Mouse (Mus musculus): ENCODE data around the gene Yy1. TPM values are rescaled to one million over a fixed set of nuclear protein-coding genes. Genes with fewer than 3 reads are reported as not detected.

Yy1 gene
- total RNA-seq (2021) = 10 to 100 TPM; 24.2 to 24.8 TPM
- long read RNA-seq, experiment 1, full-length matches to known transcripts = 5 of 9 reads
- long read RNA-seq, experiment 1, partial matches to known transcripts = 1 of 9 reads
- long read RNA-seq, experiment 1, other reads (novel, unspliced or antisense) = 3 of 9 reads
- long read RNA-seq, experiment 2, full-length matches to known transcripts = 10 of 15 reads
- long read RNA-seq, experiment 2, partial matches to known transcripts = 0 of 15 reads
- long read RNA-seq, experiment 2, other reads (novel, unspliced or antisense) = 5 of 15 reads

GRCm38 (mm10) chr12:108792546-108793452 lies at the start of gene Yy1:
Gene Yy1 (plus strand): TSS chr12:108792973.
- intact Hi-C loops (cut with DNase I; ENCODE audit: low total_unique reads) = loop anchor here (5.0 kb wide), 1 partner anchor 100 kb away; the partner anchor contains the start of genes Wars and Wdr25

GRCm38 (mm10) chr12:108745990-108746389 lies 46.8 kb upstream of the Yy1 start:
- DNase-seq = no peak
- intact Hi-C loops (cut with DNase I; ENCODE audit: low total_unique reads) = no loop called here

More at GRCm38 (mm10) chr12:108792546-108793452, at the start of gene Yy1:
- DNase-seq = peak; percentile 99

- intact Hi-C loops (cut with DNase I; ENCODE audit: low total_unique reads) = no loop called here
- DNase-seq = no peak
Observed at GRCm38 (mm10) chr12:108749019-108749418, 43.8 kb upstream of the Yy1 start.

DNA sequence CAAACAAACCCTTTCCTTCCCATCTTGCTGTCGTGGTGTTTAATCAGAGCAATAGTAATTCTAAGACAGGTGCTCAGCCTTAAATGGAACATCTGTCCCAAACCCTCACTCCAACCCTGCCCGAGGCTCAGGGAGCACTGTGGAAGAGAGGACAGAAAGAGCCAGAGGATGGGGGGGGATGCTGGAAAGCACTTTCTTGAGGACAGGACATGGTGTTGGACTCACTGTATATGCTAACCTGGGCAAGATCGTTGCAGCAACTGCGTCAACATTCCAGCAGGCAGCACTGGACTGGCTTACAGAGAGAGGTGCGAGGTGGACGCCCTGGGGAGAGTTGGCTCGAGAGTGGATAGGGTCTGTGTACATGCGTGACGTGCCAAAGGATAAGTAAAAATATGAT lies 43.3 kb upstream of the Yy1 start:
- no peak for DNase-seq
- intact Hi-C loops (cut with DNase I; ENCODE audit: low total_unique reads) = no loop called here

DNA sequence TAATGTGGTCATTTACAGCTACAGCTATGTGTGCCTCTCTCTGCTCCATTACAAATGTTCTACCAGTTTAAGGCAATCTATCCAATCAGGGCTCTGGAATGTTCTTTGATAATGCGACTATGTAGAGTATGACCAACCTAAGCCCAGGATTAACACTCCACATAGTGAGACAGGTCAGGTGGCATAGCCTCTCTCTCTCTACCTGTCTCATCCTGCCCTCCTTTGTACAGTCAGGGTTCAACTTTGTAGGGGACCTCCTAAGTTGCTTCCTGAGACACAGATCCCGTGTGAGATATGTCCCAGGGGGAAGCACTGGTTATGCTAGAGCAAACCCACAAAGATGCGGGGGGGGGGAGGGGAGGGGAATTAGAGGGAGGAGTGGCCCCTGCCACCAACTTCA lies 42.5 kb upstream of the Yy1 start:
- no peak for DNase-seq
- intact Hi-C loops (cut with DNase I; ENCODE audit: low total_unique reads) = no loop called here

GRCm38 (mm10) chr12:108751790-108752189 lies 41.0 kb upstream of the Yy1 start:
- DNase-seq = no peak
- intact Hi-C loops (cut with DNase I; ENCODE audit: low total_unique reads) = no loop called here

GRCm38 (mm10) chr12:108755141-108755540 lies 37.6 kb upstream of the Yy1 start:
- DNase-seq = no peak
- intact Hi-C loops (cut with DNase I; ENCODE audit: low total_unique reads) = no loop called here

DNA sequence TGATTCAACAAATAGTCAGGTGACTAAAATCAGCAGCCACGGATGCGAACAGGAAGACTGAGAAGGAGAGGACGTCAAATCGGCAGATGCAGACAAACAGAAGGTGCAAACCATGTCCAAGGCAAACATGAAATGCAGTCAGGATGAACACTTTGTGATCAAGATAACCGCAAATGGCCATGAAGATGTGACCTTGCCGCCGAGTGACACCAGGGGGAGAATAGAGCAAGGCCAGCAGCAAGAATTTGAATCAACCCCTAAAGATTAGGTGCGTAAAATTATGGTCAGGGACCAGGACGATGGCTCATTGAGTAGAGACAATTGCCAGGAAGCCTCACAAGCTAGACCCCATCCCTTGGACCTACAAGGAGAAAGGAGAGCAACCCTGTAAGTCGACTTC lies 36.2 kb upstream of the Yy1 start:
- intact Hi-C loops (cut with DNase I; ENCODE audit: low total_unique reads) = no loop called here
- no peak for DNase-seq

DNA sequence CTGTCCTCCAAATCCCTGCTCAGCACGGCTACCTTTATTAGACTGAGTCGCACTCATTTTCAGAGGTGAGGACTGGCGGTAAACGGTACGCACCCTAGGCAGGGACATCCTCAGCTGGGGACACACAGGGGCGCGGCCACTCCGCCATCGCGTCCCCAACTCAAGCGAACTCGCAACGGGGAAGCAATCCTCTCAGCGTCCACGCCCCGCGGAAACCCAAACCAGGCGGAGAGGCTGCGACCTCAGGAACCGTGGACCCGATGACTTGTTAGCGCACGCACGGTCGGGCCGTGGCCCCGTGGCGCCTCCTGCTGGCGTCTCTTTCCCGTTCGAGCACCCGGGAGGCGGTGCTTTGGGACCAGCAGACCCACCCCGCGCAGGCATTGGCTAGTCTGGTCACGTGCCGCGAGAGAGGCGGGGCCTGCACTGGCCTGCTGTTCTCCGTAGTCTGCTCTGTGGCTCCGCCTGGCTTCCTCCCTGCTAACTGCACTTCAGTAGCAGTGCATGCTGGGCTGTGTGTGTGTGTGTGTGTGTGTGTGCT lies 35.0 kb upstream of the Yy1 start:
- intact Hi-C loops (cut with DNase I; ENCODE audit: low total_unique reads) = loop anchor here (2.0 kb wide), 1 partner anchor 141 kb away; no protein-coding TSS in a partner anchor
- DNase-seq = peak; percentile 100

DNA sequence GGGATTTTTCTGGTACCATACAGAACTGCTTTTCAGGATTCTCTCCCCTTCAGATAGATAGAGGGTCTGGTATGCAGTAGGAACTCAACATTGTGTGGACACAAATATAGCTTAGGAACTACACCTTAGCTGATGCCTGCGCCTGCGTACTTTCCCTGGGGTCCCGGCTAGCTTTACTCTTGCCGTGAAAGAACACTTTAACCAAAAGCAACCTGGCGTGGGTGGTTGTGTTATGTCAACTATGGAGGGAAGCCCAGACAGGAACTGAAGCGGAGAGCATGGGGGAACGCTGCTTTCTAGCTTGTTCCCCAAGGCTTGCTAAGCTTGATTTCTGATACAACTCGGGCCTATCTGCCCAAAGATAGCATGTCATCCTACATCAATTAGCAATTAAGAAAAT lies 34.5 kb upstream of the Yy1 start:
- intact Hi-C loops (cut with DNase I; ENCODE audit: low total_unique reads) = loop anchor here (2.0 kb wide), 1 partner anchor 141 kb away; no protein-coding TSS in a partner anchor
- no peak for DNase-seq

GRCm38 (mm10) chr12:108758682-108759081 lies 34.1 kb upstream of the Yy1 start:
- DNase-seq = no peak
- intact Hi-C loops (cut with DNase I; ENCODE audit: low total_unique reads) = loop anchor here (2.0 kb wide), 1 partner anchor 142 kb away; no protein-coding TSS in a partner anchor

- intact Hi-C loops (cut with DNase I; ENCODE audit: low total_unique reads) = loop anchor here (2.0 kb wide), 1 partner anchor 142 kb away; no protein-coding TSS in a partner anchor
- no peak for DNase-seq
Observed at GRCm38 (mm10) chr12:108759266-108759665, 33.5 kb upstream of the Yy1 start.

GRCm38 (mm10) chr12:108760016-108760415 lies 32.8 kb upstream of the Yy1 start:
- intact Hi-C loops (cut with DNase I; ENCODE audit: low total_unique reads) = no loop called here
- DNase-seq = no peak

DNA sequence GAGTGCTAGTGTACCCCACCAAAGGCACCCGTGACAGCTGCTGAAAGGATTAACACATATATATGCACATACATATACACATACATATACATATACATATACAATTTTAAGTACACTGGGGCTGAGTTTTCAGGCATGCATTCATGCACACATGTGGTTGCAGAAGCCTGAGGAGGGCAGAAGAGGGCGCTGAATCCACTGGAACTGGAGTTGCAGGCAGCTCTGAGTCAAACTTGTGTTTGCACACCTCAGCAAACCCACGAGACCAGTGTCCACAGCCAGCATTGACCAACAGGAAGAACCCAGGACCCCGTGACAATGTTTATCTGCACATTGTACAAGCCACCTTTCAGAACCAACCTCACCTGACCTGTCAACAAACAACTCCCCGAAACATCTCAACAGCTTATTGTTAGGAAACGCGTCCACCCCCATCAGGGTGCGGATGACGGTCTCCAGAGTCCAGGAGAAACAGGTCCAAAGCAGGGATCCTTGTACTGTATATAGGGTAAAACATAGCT lies 32.2 kb upstream of the Yy1 start:
- intact Hi-C loops (cut with DNase I; ENCODE audit: low total_unique reads) = no loop called here
- no peak for DNase-seq

DNA sequence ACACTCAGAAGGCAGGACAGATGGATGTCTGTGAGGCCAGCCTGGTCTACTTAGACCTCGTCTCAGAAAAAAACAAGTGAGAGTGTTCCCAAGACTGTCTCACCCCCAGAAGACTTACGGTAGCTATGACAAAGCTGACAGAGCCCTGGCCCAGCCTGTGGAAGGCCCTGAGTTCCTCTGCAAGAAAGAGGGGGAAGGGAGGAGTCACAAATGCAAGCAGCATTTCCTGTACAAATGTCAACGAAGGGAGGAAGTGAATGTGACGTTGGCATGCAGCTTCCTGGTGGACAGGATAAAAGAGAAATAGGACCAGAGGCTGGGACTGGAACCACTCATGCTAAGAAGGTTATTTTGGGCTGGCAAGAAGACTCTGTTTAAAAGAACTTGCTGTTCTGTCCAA lies 31.6 kb upstream of the Yy1 start:
- intact Hi-C loops (cut with DNase I; ENCODE audit: low total_unique reads) = no loop called here
- no peak for DNase-seq

DNA sequence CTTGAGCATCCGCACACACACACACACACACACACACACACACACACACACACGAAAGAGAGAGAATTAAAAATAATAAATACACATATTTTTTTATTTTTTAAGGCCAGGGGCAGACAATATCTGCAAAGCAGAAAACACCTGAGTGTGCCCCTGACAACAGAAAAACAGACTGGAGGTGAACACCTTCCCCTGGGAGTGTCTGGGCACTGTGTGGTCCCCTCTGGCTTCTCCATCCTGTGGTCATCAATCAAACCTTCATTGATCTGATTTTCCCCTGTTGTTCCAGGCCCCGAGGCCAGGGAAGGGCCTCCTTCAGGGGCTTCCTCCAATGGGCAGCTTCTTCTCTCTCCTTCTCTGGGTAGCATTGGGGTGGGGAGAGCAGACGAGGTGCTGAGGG lies 31.1 kb upstream of the Yy1 start:
- intact Hi-C loops (cut with DNase I; ENCODE audit: low total_unique reads) = no loop called here
- no peak for DNase-seq

DNA sequence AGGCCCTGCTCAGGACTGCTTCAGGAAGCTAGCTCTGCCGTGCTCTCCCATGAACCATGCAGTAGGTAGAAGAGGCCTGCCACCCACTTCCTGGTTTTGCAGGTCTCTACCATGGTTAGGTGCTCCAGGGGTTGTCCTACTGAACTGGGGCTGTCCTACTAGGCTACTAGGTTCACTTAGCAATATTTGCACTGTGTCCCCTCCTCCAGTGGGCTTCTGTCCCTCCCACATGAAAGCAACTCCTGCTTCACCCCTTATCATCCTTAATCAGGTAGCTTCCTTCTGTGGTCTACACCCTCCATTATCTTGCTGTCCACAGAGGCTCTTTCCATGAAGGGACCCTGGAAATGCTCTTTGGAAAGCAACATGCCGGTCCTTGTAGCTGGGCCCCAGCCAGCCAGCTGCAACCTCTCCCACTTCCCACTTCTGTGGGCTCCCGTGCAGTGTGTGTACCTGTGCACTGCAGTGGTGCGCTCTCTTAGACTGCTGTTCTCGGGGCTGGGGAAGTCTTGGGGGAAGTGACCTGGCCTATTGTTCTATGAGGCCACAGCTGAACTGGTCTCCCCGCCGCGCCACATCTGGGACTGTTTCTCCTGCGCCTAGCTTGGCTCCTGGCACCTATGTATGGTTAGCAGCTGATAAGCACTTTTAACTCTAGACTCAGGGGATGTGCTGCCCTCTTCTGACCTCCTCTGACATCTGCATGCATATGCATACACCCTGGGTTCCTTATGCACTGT lies 29.5 kb upstream of the Yy1 start:
- DNase-seq = no peak
- intact Hi-C loops (cut with DNase I; ENCODE audit: low total_unique reads) = no loop called here

GRCm38 (mm10) chr12:108764917-108765678 lies 27.7 kb upstream of the Yy1 start:
- intact Hi-C loops (cut with DNase I; ENCODE audit: low total_unique reads) = no loop called here

More at GRCm38 (mm10) chr12:108764917-108765678, 27.7 kb upstream of the Yy1 start:
- no peak for DNase-seq

Data from gastrocnemius, postnatal 14 days (tissue).